Mouse (Mus musculus) spleen, adult 2 months (tissue): ENCODE measurements around the gene Zfhx3.

Experiments
- CTCF ChIP-seq: fragments of 200-500 bp; IDR thresholded peaks from 2 replicates; pipeline ENCODE4 v1.5.1; 2011; ENCODE audit warnings: mild to moderate bottlenecking, inconsistent platforms; ENCODE audit not compliant: insufficient read depth, insufficient read length, insufficient replicate concordance; ENCODE audit errors: extremely low read depth
- POLR2A ChIP-seq: fragments of 200-500 bp; IDR thresholded peaks from 2 replicates; pipeline ENCODE4 v1.6.1; 2011; ENCODE audit warnings: low read depth, low read length, inconsistent platforms

GRCm38 (mm10) chr8:108392909-108393308 is 450.5 kb downstream of the Zfhx3 start:
- TF ChIP-seq CTCF (no peak), POLR2A (no peak)
